Mouse (Mus musculus) stomach, embryonic 15.5 days (tissue): Measurements from ENCODE around the gene Hist1h2ao. TPM values are rescaled to one million over a fixed set of nuclear protein-coding genes. Genes with fewer than 3 reads are reported as not detected.
"Not testable (repeated sequence)": the region's sequence is repeated elsewhere in the genome, so short reads cannot be mapped to it uniquely, and the experiment has no call there.

ENCODE experiments used
- ATAC-seq: fragments of 200-750 bp; cut with Nextera tagmentation; 2 replicates; pipeline ENCODE4 v1.8.0; 2017; ENCODE audit warnings: low read depth, moderate number of reproducible peaks, moderate TSS enrichment; ENCODE audit not compliant: insufficient read depth, low FRiP score
- H3K27ac ChIP-seq: fragments of 300-500 bp; sonication (generic); 2 replicates; pipeline ENCODE4 v1.5.1; 2015; ENCODE audit warnings: mild to moderate bottlenecking, inconsistent platforms
- H3K27me3 ChIP-seq: fragments of 300-500 bp; sonication (generic); replicated peaks from 2 replicates; pipeline ENCODE4 v1.6.1; 2015; ENCODE audit warnings: inconsistent platforms
- H3K36me3 ChIP-seq: fragments of 300-500 bp; sonication (generic); 2 replicates; pipeline ENCODE4 v1.6.1; 2015; ENCODE audit warnings: inconsistent platforms
- H3K4me1 ChIP-seq: fragments of 300-500 bp; sonication (generic); 2 replicates; pipeline ENCODE4 v1.6.1; 2015; ENCODE audit warnings: inconsistent platforms
- H3K4me2 ChIP-seq: fragments of 300-500 bp; sonication (generic); 2 replicates; pipeline ENCODE4 v1.6.1; 2015; ENCODE audit warnings: mild to moderate bottlenecking, inconsistent platforms
- H3K4me3 ChIP-seq: fragments of 300-500 bp; sonication (generic); replicated peaks from 2 replicates; pipeline ENCODE4 v1.5.1; 2015; ENCODE audit warnings: inconsistent platforms
- H3K9ac ChIP-seq: fragments of 300-500 bp; sonication (generic); 2 replicates; pipeline ENCODE4 v1.6.1; 2015; ENCODE audit warnings: inconsistent platforms
- H3K9me3 ChIP-seq: fragments of 300-500 bp; sonication (generic); 2 replicates; pipeline ENCODE4 v1.6.1; 2016; ENCODE audit warnings: inconsistent platforms
- WGBS: fragments of 180-500 bp; shearing (Covaris S2); methylation state at CpG from one replicate; pipeline ENCODE4 v1.1.7; 2015; 5-methylcytosine and 5-hydroxymethylcytosine counted together
- polyA plus RNA-seq: library from polyadenylated mRNA; unstranded; fragments of >200 nt; fragmentation: Nextera tagmentation; extraction: Ambion mirVana; gene quantifications from 2 replicates; pipeline ENCODE4 v1.2.1, GENCODE M21; 2015

Hist1h2ao gene
- polyA plus RNA-seq, 1 experiment from 2014 or later = 1.7 TPM

- H3K9ac ChIP-seq, H3K9me3 ChIP-seq, H3K36me3 ChIP-seq, H3K27me3 ChIP-seq: not testable (repeated sequence)
- 0% methylated on average over 38 of the region's 63 CpGs for WGBS
- Histone ChIP-seq H3K4me3 (peak within 1 kb of the TSS; percentile 37), H3K27ac (peak within 1 kb of the TSS; percentile 89), H3K4me2 (peak within 1 kb of the TSS; percentile 57), H3K4me1 (peaks cover 12% of the 10 kb centered on the region)
- peak; percentile 91 for ATAC-seq
These were observed 23.2 kb upstream of the Hist1h2ao start, which contains the start of the genes Hist1h2an and Hist1h2bp for GRCm38 (mm10) chr13:21786899-21787629. Gene Hist1h2an (minus strand): TSS chr13:21787218. Gene Hist1h2bp (plus strand): TSS chr13:21787461.

GRCm38 (mm10) chr13:21787760-21788593, 22.3 kb upstream of the Hist1h2ao start:
- peaks cover 12% of the 10 kb centered on the region for H3K4me1 ChIP-seq
- H3K4me2 ChIP-seq = peak overlapping the region; percentile 55
- H3K9me3 ChIP-seq = no peaks in the 10 kb centered on the region
- H3K36me3 ChIP-seq = no peaks in the 10 kb centered on the region
- H3K4me3 ChIP-seq = peak overlapping the region; percentile 37; the same call in 1 of the 2 replicates
- ATAC-seq = 0 out of 2 replicates have a peak, but pooled peaks have one; percentile 1
- WGBS = 19% methylated on average over 16 of the region's 21 CpGs
- H3K27me3 ChIP-seq = no peaks in the 10 kb centered on the region
- peak overlapping the region; percentile 75 for H3K27ac ChIP-seq
- no peak overlapping the region; the same call in 1 of the 2 replicates for H3K9ac ChIP-seq

GRCm38 (mm10) chr13:21789925-21790324, 20.3 kb upstream of the Hist1h2ao start:
- H3K9ac ChIP-seq = no peak overlapping the region
- H3K9me3 ChIP-seq = no peaks in the 10 kb centered on the region
- H3K4me3 ChIP-seq = no peak overlapping the region
- H3K36me3 ChIP-seq = no peaks in the 10 kb centered on the region
- H3K27me3 ChIP-seq = no peaks in the 10 kb centered on the region
- no peak for ATAC-seq
- no peak overlapping the region for H3K4me2 ChIP-seq
- 0 out of 2 replicates have a peak, but pooled peaks cover 3% of the 10 kb centered on the region for H3K4me1 ChIP-seq
- WGBS = 45% methylated on average over 6 of the region's 6 CpGs
- H3K27ac ChIP-seq = no peak overlapping the region

GRCm38 (mm10) chr13:21790601-21791283, 19.5 kb upstream of the Hist1h2ao start:
- H3K4me2 ChIP-seq = peak overlapping the region; percentile 49
- no peak for ATAC-seq
- H3K36me3 ChIP-seq = no peaks in the 10 kb centered on the region
- H3K27me3 ChIP-seq = no peaks in the 10 kb centered on the region
- no peaks in the 10 kb centered on the region for H3K9me3 ChIP-seq
- H3K4me3 ChIP-seq = peak overlapping the region; percentile 13; the same call in 1 of the 2 replicates
- 16% methylated on average over 17 of the region's 18 CpGs for WGBS
- peak overlapping the region; percentile 35 for H3K27ac ChIP-seq
- 0 out of 2 replicates have a peak, but pooled peaks cover 3% of the 10 kb centered on the region for H3K4me1 ChIP-seq
- 0 out of 2 replicates have a peak overlapping the region, but pooled peaks have one; percentile 12 for H3K9ac ChIP-seq

GRCm38 (mm10) chr13:21795584-21795983, 14.7 kb upstream of the Hist1h2ao start:
- Histone ChIP-seq H3K27ac (no peak overlapping the region), H3K9ac (no peak overlapping the region), H3K4me1 (0 out of 2 replicates have a peak, but pooled peaks cover under 1% of the 10 kb centered on the region), H3K27me3 (no peaks in the 10 kb centered on the region), H3K9me3 (no peaks in the 10 kb centered on the region), H3K4me3 (no peak overlapping the region), H3K4me2 (no peak overlapping the region), H3K36me3 (no peaks in the 10 kb centered on the region)
- no peak for ATAC-seq
- 90% methylated on average over 7 of the region's 7 CpGs for WGBS

- H3K36me3 ChIP-seq, H3K4me1 ChIP-seq, H3K27ac ChIP-seq, H3K9ac ChIP-seq, H3K4me3 ChIP-seq, H3K4me2 ChIP-seq, H3K27me3 ChIP-seq, ATAC-seq, H3K9me3 ChIP-seq: not testable (repeated sequence)
These were observed 13.1 kb upstream of the Hist1h2ao start for GRCm38 (mm10) chr13:21797163-21797562.

- not testable (repeated sequence) for H3K27me3 ChIP-seq, H3K36me3 ChIP-seq, H3K27ac ChIP-seq, H3K4me1 ChIP-seq, H3K9me3 ChIP-seq, H3K4me3 ChIP-seq, H3K4me2 ChIP-seq, H3K9ac ChIP-seq
- no CpG with 5 or more reads among the region's 4 CpGs for WGBS
- ATAC-seq = peak; percentile 72; the same call in 1 of the 2 replicates
These were observed 7.2 kb upstream of the Hist1h2ao start for GRCm38 (mm10) chr13:21803058-21803457.

GRCm38 (mm10) chr13:21811074-21811473, 809 bp downstream of the Hist1h2ao start:
- H3K27ac ChIP-seq, H3K27me3 ChIP-seq, ATAC-seq, H3K4me2 ChIP-seq, H3K9ac ChIP-seq, H3K9me3 ChIP-seq, H3K4me3 ChIP-seq, H3K4me1 ChIP-seq, H3K36me3 ChIP-seq: not testable (repeated sequence)
- WGBS = no CpG with 5 or more reads among the region's 8 CpGs

- H3K9ac ChIP-seq, H3K27me3 ChIP-seq, H3K9me3 ChIP-seq, H3K36me3 ChIP-seq, H3K27ac ChIP-seq, H3K4me1 ChIP-seq, H3K4me3 ChIP-seq: not testable (repeated sequence)
- H3K4me2 ChIP-seq = peak within 1 kb of the TSS; percentile 44
- ATAC-seq = peak; percentile 40; the same call in 1 of the 2 replicates
- no CpG with 5 or more reads among the region's 24 CpGs for WGBS
These were observed 1.3 kb downstream of the Hist1h2ao start, which contains the start of gene Hist1h4m for GRCm38 (mm10) chr13:21811539-21811938. Gene Hist1h4m (plus strand): TSS chr13:21811746.

- H3K27ac ChIP-seq, H3K9me3 ChIP-seq, H3K4me1 ChIP-seq, H3K9ac ChIP-seq, H3K27me3 ChIP-seq, H3K4me3 ChIP-seq, H3K36me3 ChIP-seq: not testable (repeated sequence)
- H3K4me2 ChIP-seq = peak overlapping the region; percentile 44
- ATAC-seq = peak; percentile 44
- WGBS = 0% methylated on average over 14 of the region's 14 CpGs
These were observed 1.8 kb downstream of the Hist1h2ao start for GRCm38 (mm10) chr13:21812092-21812491.

- not testable (repeated sequence) for H3K36me3 ChIP-seq, H3K27ac ChIP-seq, ATAC-seq, H3K4me3 ChIP-seq, H3K9ac ChIP-seq, H3K9me3 ChIP-seq, H3K4me2 ChIP-seq, H3K4me1 ChIP-seq, H3K27me3 ChIP-seq
- WGBS = 65% methylated on average over 7 of the region's 16 CpGs
These were observed 10.0 kb downstream of the Hist1h2ao start for GRCm38 (mm10) chr13:21820082-21820890.
